Mouse (Mus musculus) limb, embryonic 15.5 days (tissue): ENCODE data around the gene Gp9. TPM values are rescaled to one million over a fixed set of nuclear protein-coding genes. Genes with fewer than 3 reads are reported as not detected.

Experiments used
- ATAC-seq: fragments of 200-750 bp; cut with Nextera tagmentation; 2 replicates; pipeline ENCODE4 v1.8.0; 2017; ENCODE audit warnings: low read depth, moderate TSS enrichment; ENCODE audit not compliant: insufficient number of reproducible peaks, low FRiP score, low TSS enrichment
- H3K27ac ChIP-seq: fragments of 300-500 bp; sonication (generic); 2 replicates; pipeline ENCODE4 v1.5.1; 2015; ENCODE audit warnings: moderate library complexity, mild to moderate bottlenecking, inconsistent platforms
- H3K27me3 ChIP-seq: fragments of 300-500 bp; sonication (generic); 2 replicates; pipeline ENCODE4 v1.6.1; 2015; ENCODE audit warnings: inconsistent platforms
- H3K36me3 ChIP-seq: fragments of 300-500 bp; sonication (generic); 2 replicates; pipeline ENCODE4 v1.6.1; 2015; ENCODE audit warnings: inconsistent platforms
- H3K4me1 ChIP-seq: fragments of 300-500 bp; sonication (generic); 2 replicates; pipeline ENCODE4 v1.6.1; 2015; ENCODE audit warnings: inconsistent platforms
- H3K4me2 ChIP-seq: fragments of 300-500 bp; sonication (generic); 2 replicates; pipeline ENCODE4 v1.6.1; 2015; ENCODE audit warnings: mild to moderate bottlenecking, inconsistent platforms
- H3K4me3 ChIP-seq: fragments of 300-500 bp; sonication (generic); 2 replicates; pipeline ENCODE4 v1.5.1; 2015; ENCODE audit warnings: mild to moderate bottlenecking, inconsistent platforms
- H3K9ac ChIP-seq: fragments of 300-500 bp; sonication (generic); 2 replicates; pipeline ENCODE4 v1.6.1; 2015; ENCODE audit warnings: inconsistent platforms
- H3K9me3 ChIP-seq: fragments of 300-500 bp; sonication (generic); 2 replicates; pipeline ENCODE4 v1.6.1; 2016; ENCODE audit warnings: inconsistent platforms
- WGBS: fragments of 180-500 bp; shearing (Covaris S2); methylation state at CpG from one replicate; pipeline ENCODE4 v1.1.7; 2015; 5-methylcytosine and 5-hydroxymethylcytosine counted together
- polyA plus RNA-seq: library from polyadenylated mRNA; unstranded; fragments of >200 nt; fragmentation: Nextera tagmentation; extraction: Ambion mirVana; gene quantifications from 2 replicates; pipeline ENCODE4 v1.2.1, GENCODE M21; 2015

The Gp9 gene
- polyA plus RNA-seq, 1 experiment from 2014 or later = 0.97 TPM

DNA sequence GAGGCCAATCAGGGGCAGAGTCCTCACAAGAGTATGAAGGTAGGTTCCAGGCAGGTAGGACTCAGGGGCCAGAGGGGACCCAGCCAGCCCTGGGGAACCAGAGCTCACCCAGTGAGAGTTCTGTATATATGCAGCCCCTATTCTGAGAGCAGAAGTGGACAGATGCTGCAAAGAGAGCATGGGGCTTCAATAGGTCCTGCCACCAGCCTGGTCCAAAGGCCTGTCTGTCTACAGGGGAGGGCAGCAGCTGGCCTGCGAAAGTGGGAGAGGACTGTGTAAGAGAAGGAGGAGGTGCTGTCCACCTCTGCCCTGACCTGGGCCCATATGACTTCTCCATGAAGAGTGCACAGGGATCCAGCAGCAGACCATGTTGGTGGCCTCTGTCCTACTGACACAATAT lies 1.2 kb upstream of the Gp9 start:
- Histone ChIP-seq H3K27ac (no peak overlapping the region), H3K36me3 (no peaks in the 10 kb centered on the region), H3K4me2 (no peak overlapping the region), H3K4me1 (peaks cover 13% of the 10 kb centered on the region), H3K9ac (no peak overlapping the region), H3K27me3 (no peaks in the 10 kb centered on the region), H3K4me3 (no peak overlapping the region), H3K9me3 (no peaks in the 10 kb centered on the region)
- ATAC-seq = no peak
- 82% methylated on average over 1 of the region's 1 CpGs for WGBS

DNA sequence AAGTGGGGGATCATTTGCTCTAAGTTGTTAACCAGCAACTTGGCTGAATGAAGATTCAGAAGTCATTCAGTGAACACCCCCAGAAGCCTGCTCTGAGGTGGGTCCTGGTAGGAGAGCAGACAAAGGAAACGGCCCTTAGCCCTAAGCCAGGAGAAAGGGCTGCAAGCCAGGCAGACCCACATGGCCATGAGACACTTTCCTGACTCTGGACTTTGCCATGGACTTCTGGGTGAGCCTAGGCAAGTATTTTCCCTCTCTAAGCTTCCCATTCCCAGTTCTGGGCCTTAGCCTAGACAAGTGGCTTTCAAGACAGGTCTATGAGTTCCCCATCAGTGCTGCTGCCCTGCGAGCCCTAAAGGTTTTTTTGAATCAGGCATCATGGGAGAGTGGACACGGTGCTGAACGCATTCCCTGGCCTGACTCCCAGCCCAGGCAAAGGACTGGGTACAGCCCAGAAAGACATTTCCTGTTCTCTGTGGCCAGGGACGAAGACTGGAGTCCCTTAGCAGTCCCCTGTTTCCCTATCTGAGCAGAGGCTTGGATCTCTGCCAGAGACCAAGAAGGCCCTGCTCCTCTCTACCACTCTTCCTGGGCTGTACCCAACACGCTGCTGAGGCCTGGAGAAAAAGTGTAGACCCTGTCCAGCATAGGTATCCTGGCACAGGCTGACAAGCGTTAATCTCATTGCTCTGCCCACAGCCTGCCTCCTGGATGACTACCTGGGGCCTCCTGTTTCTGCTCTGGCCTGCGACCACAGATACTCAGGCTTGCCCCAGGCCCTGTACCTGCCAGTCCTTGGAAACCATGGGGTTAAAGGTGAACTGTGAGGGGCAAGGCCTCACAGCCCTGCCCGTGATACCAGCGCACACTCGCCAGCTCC lies 662 bp downstream of the Gp9 start:
- Histone ChIP-seq H3K4me3 (no peak overlapping the region), H3K27me3 (no peaks in the 10 kb centered on the region), H3K36me3 (no peaks in the 10 kb centered on the region), H3K9me3 (no peaks in the 10 kb centered on the region), H3K4me1 (peaks cover 13% of the 10 kb centered on the region), H3K9ac (no peak overlapping the region; the same call in 1 of the 2 replicates), H3K27ac (0 out of 2 replicates have a peak overlapping the region, but pooled peaks have one; percentile 11), H3K4me2 (no peak overlapping the region)
- no peak for ATAC-seq
- WGBS = 69% methylated on average over 11 of the region's 11 CpGs

DNA sequence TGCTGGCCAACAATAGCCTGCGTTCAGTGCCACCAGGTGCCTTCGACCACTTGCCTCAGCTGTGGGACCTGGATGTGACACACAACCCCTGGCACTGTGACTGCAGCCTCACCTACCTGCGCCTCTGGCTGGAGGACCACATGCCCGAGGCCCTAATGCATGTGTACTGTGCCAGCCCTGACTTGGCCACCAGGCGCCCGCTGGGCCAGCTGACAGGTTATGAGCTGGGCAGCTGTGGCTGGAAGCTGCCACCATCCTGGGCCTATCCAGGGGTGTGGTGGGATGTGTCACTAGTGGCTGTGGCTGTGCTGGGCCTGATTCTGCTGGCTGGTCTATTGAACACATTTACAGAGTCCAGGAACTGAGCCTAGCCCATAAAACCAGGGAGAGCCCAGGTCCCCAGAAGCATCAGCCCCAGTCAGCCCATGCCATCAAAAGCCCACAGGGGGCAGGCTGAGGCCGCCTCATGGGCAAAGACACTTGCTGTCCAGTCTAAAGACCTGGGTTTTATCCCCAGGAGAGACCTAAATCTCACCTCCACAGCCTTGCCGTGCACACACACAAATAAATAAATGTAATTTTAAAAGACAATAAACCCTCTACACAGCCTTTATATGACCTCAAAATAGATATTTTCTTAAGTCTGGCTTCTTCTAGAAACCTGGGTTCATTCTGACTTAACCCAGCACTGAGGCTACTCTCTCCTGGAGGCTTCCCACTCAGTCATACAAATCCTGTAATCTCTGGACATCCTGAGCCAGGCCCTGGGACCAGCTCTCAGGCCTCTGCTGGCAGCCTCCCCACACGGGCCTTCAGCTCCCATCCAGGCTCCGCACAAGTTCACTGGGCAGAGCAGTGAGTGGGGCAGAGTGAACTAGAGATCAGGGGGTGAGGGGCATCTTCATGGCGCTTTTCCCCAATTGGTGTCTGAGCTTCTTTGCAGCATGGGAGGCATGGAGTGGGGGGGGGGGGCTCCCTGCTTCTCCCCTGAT lies 1.6 kb downstream of the Gp9 start:
- no peak overlapping the region; the same call in 1 of the 2 replicates for H3K9ac ChIP-seq
- H3K36me3 ChIP-seq = no peaks in the 10 kb centered on the region
- no peak overlapping the region for H3K4me3 ChIP-seq
- H3K4me2 ChIP-seq = no peak overlapping the region
- no peaks in the 10 kb centered on the region for H3K27me3 ChIP-seq
- 73% methylated on average over 11 of the region's 11 CpGs for WGBS
- H3K9me3 ChIP-seq = no peaks in the 10 kb centered on the region
- H3K27ac ChIP-seq = 0 out of 2 replicates have a peak overlapping the region, but pooled peaks have one; percentile 11
- ATAC-seq = no peak
- peaks cover 13% of the 10 kb centered on the region for H3K4me1 ChIP-seq

DNA sequence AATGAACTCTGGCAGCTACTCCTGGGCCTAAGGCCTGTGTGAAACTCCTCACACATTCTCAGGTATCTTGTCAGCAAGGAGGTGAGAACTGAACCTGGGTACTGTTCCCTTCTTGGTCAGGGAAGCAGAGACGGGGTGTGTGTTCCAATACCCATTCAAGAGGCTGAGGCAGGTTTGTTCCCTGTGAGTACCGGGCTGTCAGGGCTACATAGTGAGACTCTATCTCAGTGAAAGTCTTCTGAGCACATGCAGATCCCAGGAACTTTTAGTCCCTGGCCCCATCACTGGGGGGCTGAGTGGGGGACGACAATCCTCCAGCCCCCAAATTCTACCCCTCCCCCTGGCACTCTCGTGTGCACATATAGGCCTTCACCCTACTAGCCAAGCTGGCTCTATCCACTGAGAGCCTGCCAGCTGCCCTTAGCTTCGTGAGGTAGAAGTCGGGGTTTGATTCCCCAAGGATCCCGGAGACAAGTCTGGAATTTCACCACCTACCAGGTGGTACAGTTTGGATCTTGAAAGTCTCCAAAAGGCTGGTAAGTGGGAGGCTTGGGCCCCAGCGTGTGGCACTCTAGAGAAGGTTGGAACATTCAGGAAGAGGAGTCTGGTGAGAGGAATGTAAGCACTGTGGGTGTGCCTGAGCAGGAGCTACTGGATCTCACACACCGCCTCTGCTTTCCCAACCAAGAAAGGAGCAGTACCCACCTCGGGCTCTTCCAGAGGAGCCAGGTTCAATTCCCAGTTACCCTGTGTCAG lies 2.9 kb downstream of the Gp9 start:
- no peaks in the 10 kb centered on the region for H3K27me3 ChIP-seq
- peaks cover 13% of the 10 kb centered on the region for H3K4me1 ChIP-seq
- no peak overlapping the region for H3K4me2 ChIP-seq
- no peak overlapping the region for H3K9ac ChIP-seq
- no peak for ATAC-seq
- no peaks in the 10 kb centered on the region for H3K36me3 ChIP-seq
- H3K9me3 ChIP-seq = no peaks in the 10 kb centered on the region
- H3K27ac ChIP-seq = no peak overlapping the region
- no peak overlapping the region for H3K4me3 ChIP-seq
- 69% methylated on average over 10 of the region's 10 CpGs for WGBS

- H3K4me2 ChIP-seq = no peak overlapping the region
- H3K36me3 ChIP-seq = no peaks in the 10 kb centered on the region
- no peak overlapping the region for H3K27ac ChIP-seq
- H3K27me3 ChIP-seq = no peaks in the 10 kb centered on the region
- peaks cover 4% of the 10 kb centered on the region for H3K4me1 ChIP-seq
- no peaks in the 10 kb centered on the region for H3K9me3 ChIP-seq
- no peak overlapping the region for H3K4me3 ChIP-seq
- H3K9ac ChIP-seq = no peak overlapping the region
- no peak for ATAC-seq
- 74% methylated on average over 8 of the region's 8 CpGs for WGBS
Observed at GRCm38 (mm10) chr6:87784033-87784432, 6.2 kb downstream of the Gp9 start.

DNA sequence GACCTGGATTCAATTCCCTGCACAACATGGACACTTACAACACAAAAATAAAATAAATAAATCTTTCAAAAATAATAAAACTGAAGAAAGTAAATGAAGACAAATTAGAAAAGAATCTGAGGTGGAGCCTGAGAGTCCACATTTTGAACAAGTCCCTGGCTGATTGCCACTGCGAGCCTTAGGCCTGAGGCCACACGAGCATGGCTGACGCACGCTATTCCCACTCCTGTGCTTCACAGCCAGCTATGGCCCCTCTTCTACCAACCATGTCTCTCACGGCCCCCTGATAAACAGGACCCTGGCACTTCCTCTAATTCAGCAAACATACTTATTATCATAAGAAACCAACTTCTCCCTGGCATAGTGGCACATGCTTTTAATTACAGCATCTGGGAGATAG lies 8.7 kb downstream of the Gp9 start:
- WGBS = 66% methylated on average over 5 of the region's 5 CpGs
- Histone ChIP-seq H3K27ac (no peak overlapping the region), H3K36me3 (peaks cover 9% of the 10 kb centered on the region), H3K4me2 (no peak overlapping the region), H3K9me3 (no peaks in the 10 kb centered on the region), H3K27me3 (no peaks in the 10 kb centered on the region), H3K4me3 (no peak overlapping the region), H3K9ac (no peak overlapping the region), H3K4me1 (no peaks in the 10 kb centered on the region; the same call in 1 of the 2 replicates)
- ATAC-seq = no peak

DNA sequence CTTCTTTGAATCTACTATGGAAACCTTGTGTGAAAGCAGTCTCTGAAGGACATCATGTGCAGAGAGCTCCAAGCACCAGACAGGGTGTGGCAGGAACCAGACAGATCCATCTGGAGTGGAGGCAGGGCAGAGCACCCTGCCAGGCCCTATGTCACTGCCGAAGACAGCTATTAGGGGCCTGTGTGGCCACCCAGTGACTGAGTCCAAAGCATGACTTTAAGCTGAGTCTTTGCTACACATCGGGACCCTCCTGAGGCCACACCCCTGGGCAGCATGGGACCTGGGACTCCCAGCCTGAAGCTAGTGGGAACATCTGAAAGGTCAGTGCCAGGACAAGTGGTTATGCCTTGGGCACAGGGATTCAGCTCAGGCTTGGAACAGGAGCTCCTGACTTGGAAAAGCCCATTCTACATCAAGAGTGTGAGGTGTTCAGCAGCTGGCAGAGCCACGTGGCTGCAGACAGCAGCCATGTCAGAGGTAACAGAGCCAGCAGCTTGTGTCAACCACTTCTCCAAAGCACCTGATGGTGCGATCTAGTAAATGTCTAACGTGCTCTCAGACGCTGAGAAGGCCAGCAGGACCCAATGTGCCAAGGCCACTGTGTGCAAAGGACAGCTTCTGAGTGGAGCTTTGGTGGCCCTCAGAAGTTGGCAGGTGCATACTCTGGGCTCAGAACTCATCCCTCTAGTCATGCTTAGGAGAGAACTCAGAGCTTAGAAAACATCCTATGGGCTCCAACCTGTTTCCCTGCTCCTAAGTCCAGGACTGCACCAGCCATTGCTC lies 9.4 kb downstream of the Gp9 start:
- Histone ChIP-seq H3K9ac (no peak overlapping the region), H3K4me2 (no peak overlapping the region), H3K4me3 (no peak overlapping the region), H3K27me3 (no peaks in the 10 kb centered on the region), H3K36me3 (peaks cover 16% of the 10 kb centered on the region), H3K27ac (no peak overlapping the region), H3K4me1 (no peaks in the 10 kb centered on the region; the same call in 1 of the 2 replicates), H3K9me3 (no peaks in the 10 kb centered on the region)
- no peak for ATAC-seq
- WGBS = 76% methylated on average over 6 of the region's 6 CpGs

GRCm38 (mm10) chr6:87788266-87788895 lies 10.5 kb downstream of the Gp9 start:
- WGBS = 87% methylated on average over 9 of the region's 9 CpGs
- Histone ChIP-seq H3K27me3 (no peaks in the 10 kb centered on the region), H3K9ac (no peak overlapping the region), H3K36me3 (peaks cover 25% of the 10 kb centered on the region), H3K4me2 (no peak overlapping the region), H3K27ac (no peak overlapping the region), H3K4me3 (no peak overlapping the region), H3K4me1 (no peaks in the 10 kb centered on the region; the same call in 1 of the 2 replicates), H3K9me3 (no peaks in the 10 kb centered on the region)
- no peak for ATAC-seq

DNA sequence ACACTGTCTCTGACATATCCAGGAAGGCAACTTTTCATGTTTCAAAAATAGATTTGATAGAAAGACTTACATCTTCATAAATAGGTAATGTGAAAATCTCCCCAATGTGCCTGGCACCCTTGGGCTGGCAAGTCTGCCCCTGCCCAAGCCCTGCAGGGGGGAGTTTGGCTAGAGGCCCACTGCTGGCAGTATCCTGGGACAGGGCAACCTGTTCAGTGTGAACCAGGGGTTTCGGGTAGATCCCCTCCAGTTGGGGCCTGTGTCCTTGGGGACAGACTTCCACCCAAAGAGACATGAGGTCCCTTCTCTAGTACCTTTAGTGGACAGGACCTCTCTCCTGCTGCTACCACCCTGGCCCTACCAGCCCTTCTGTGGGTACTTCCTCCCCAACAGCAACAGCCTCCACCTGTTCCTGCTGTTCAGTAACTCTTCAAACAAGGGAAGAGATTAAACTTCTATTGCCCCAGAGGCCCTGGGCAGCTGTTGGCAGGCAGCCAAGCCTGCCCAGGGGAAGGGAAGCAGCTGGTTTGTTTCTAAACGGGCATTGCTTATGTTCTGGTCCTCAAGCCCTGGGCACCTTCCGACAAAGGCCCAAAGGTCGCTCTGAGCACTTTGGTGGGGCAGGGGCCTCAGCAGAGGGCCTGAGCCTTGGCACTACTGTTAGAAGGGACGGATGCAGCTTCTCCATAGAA lies 11.2 kb downstream of the Gp9 start:
- 39% methylated on average over 5 of the region's 5 CpGs for WGBS
- Histone ChIP-seq H3K9ac (no peak overlapping the region), H3K9me3 (no peaks in the 10 kb centered on the region), H3K4me2 (no peak overlapping the region), H3K4me3 (no peak overlapping the region), H3K27ac (no peak overlapping the region), H3K36me3 (peaks cover 26% of the 10 kb centered on the region), H3K4me1 (no peaks in the 10 kb centered on the region; the same call in 1 of the 2 replicates), H3K27me3 (no peaks in the 10 kb centered on the region)
- ATAC-seq = no peak

GRCm38 (mm10) chr6:87789791-87790190 lies 11.9 kb downstream of the Gp9 start:
- Histone ChIP-seq H3K27me3 (no peaks in the 10 kb centered on the region), H3K4me1 (no peaks in the 10 kb centered on the region; the same call in 1 of the 2 replicates), H3K27ac (no peak overlapping the region), H3K9ac (no peak overlapping the region), H3K4me3 (no peak overlapping the region), H3K9me3 (no peaks in the 10 kb centered on the region), H3K4me2 (no peak overlapping the region), H3K36me3 (peaks cover 28% of the 10 kb centered on the region)
- 92% methylated on average over 6 of the region's 6 CpGs for WGBS
- no peak for ATAC-seq
